8 mouse cellular contexts compared by ENCODE assay signal in genomic region chr7:44304775-44305641, GRCm38 (mm10). TPM values are rescaled to one million over a fixed set of nuclear protein-coding genes. Genes with fewer than 3 reads are reported as not detected.
DNase-seq lines count a peak whose midpoint lies in the region; ATAC-seq and TF ChIP-seq lines count a peak whose summit lies in the region.

No protein-coding gene starts in this region.

- no peaks in the 10 kb centered on the region for H3K36me3 ChIP-seq in hindbrain, embryonic 13.5 days

- H3K4me1 ChIP-seq in hindbrain, embryonic 13.5 days (replicated peaks) = peaks cover 21% of the 10 kb centered on the region

- WGBS in hindbrain, embryonic 13.5 days = under 1% methylated on average over 49 of the region's 49 CpGs

- H3K9me3 ChIP-seq in hindbrain, embryonic 13.5 days = no peaks in the 10 kb centered on the region

- peaks cover 15% of the 10 kb centered on the region for H3K27me3 ChIP-seq in Patski
- H3K27me3 ChIP-seq in hindbrain, embryonic 13.5 days = 0 out of 2 replicates have a peak, but pooled peaks cover 13% of the 10 kb centered on the region

- H3K27ac ChIP-seq in hindbrain, embryonic 13.5 days = peak overlapping the region; percentile 97

- CTCF ChIA-PET in Patski (lab: Charles Lee) = interaction anchor here (1.0 kb wide), 1 partner anchor 22 kb away, joined by 3 read pairs; no protein-coding TSS in a partner anchor

- H3K4me3 ChIP-seq in hindbrain, embryonic 13.5 days = peak overlapping the region; percentile 68

- peak overlapping the region; percentile 77 for H3K4me2 ChIP-seq in hindbrain, embryonic 13.5 days

- in situ Hi-C loops in Patski (cut with MboI; ENCODE audit: low pct_unique_long_range_greater_than_20kb) = loop anchor here (5.0 to 10.0 kb wide), 2 partner anchors 43 to 50 kb away; partner anchors contain the start of gene Gm15517

- DNase-seq in Patski (ENCODE audit: low read depth, low spot score) = peak; percentile 84
- DNase-seq in cerebellum, postnatal 14 days = peak; percentile 97 to 98
- DNase-seq in frontal cortex, postnatal 14 days (ENCODE audit: low spot score in 2 of 2) = peak; percentile 96 to 97
- peak; percentile 89 to 97 for DNase-seq in layer of hippocampus, postnatal 25 days (ENCODE audit: extremely low spot score in 1 of 2, low spot score in 1 of 2)
- peak; percentile 98 for DNase-seq in lung, postnatal 25 days (ENCODE audit: low spot score)
- DNase-seq in retina, embryonic 14.5 days (ENCODE audit: low spot score) = peak; percentile 99
- peak; percentile 95 for DNase-seq in thymus, postnatal 4 days

- TF ChIP-seq CTCF in Patski (IDR thresholded peaks at IDR 0.05) = no peak

- peak overlapping the region; percentile 94 for H3K9ac ChIP-seq in hindbrain, embryonic 13.5 days

- POLR2A ChIA-PET in Patski (lab: Charles Lee) = no interaction called here

- ATAC-seq in Patski = peak; percentile 93
- peak; percentile 95 for ATAC-seq in hindbrain, embryonic 13.5 days (ENCODE audit: low FRiP score)

RNA-seq across cellular contexts. Expression of gene Clec11a, which starts 1.7 kb away (rescaled TPM):
- polyA plus RNA-seq in Patski (2021) = 0.68 TPM
- 3.4 and 3.9 TPM in 2 replicates for polyA plus RNA-seq in hindbrain, embryonic 13.5 days (2015; fragmentation: Nextera tagmentation; extraction: Ambion mirVana)
- total RNA-seq in layer of hippocampus, postnatal 25 days (2021) = 1 to 10 TPM; 3.1 to 3.5 TPM

RNA-seq across cellular contexts. Expression of gene Shank1, which starts 5.0 kb away (rescaled TPM):
- 1.9 TPM for polyA plus RNA-seq in Patski (2021)
- polyA plus RNA-seq in hindbrain, embryonic 13.5 days (2015; fragmentation: Nextera tagmentation; extraction: Ambion mirVana) = 31.7 and 32.6 TPM in 2 replicates
- 100 to 1,000 TPM; 502 to 670 TPM for total RNA-seq in layer of hippocampus, postnatal 25 days (2021)

RNA-seq across cellular contexts. Expression of gene Gm15517, which starts 43.8 kb away (rescaled TPM):
- polyA plus RNA-seq in Patski (2021) = not detected
- not detected in 2 replicates for polyA plus RNA-seq in hindbrain, embryonic 13.5 days (2015; fragmentation: Nextera tagmentation; extraction: Ambion mirVana)
- not detected for total RNA-seq in layer of hippocampus, postnatal 25 days (2021)

RNA-seq across cellular contexts. Expression of gene Acp4, which starts 47.8 kb away (rescaled TPM):
- not detected for polyA plus RNA-seq in Patski (2021)
- polyA plus RNA-seq in hindbrain, embryonic 13.5 days (2015; fragmentation: Nextera tagmentation; extraction: Ambion mirVana) = 0.10 TPM in 1 of 2 replicates, not detected in the other
- total RNA-seq in layer of hippocampus, postnatal 25 days (2021) = not detected

RNA-seq across cellular contexts. Expression of gene 2410002F23Rik, which starts 58.5 kb away (rescaled TPM):
- 32.3 TPM for polyA plus RNA-seq in Patski (2021)
- 206 and 226 TPM in 2 replicates for polyA plus RNA-seq in hindbrain, embryonic 13.5 days (2015; fragmentation: Nextera tagmentation; extraction: Ambion mirVana)
- 10 to 100 TPM; 75.3 to 94.3 TPM for total RNA-seq in layer of hippocampus, postnatal 25 days (2021)

Comparison
In these comparisons a context has a peak if more than half of its experiments do, and no peak if none do; other contexts are left out.
1. Peak in every context shown above with its lines: DNase-seq, ATAC-seq, H3K4me3 ChIP-seq and H3K27ac ChIP-seq.
2. RNA of gene Shank1, which starts 5.0 kb away (polyA plus RNA-seq): 31.7 to 32.6 TPM in hindbrain, embryonic 13.5 days; 1.9 TPM in Patski (single experiment); every median in the first group is over 10 times any median in the second.